Mouse (Mus musculus) spleen, adult 2 months (tissue): ENCODE results near the gene Gimap1. TPM values are rescaled to one million over a fixed set of nuclear protein-coding genes. Genes with fewer than 3 reads are reported as not detected.

ENCODE experiments used
- DNase-seq, 2 experiments: peaks; one replicate each; pipeline versions ENCODE4 v3.0.0 to v3.0.0-alpha.2; 2012 to 2021; ENCODE audit warnings: low spot score in 2 of 2, low read depth in 1 of 2
- H3K27ac ChIP-seq: fragments of 200-500 bp; 2 replicates; pipeline ENCODE4 v1.5.1; 2012; ENCODE audit warnings: low read length, inconsistent platforms; ENCODE audit not compliant: insufficient read depth
- H3K27me3 ChIP-seq: fragments of 200-500 bp; 2 replicates; pipeline ENCODE4 v1.6.1; 2012; ENCODE audit warnings: mild to moderate bottlenecking, moderate library complexity, low read length, inconsistent platforms; ENCODE audit not compliant: control insufficient read depth, insufficient read depth
- H3K36me3 ChIP-seq: fragments of 200-500 bp; 2 replicates; pipeline ENCODE4 v1.6.1; 2012; ENCODE audit warnings: mild to moderate bottlenecking, low read length, inconsistent platforms; ENCODE audit not compliant: control insufficient read depth, insufficient read depth
- H3K4me1 ChIP-seq: fragments of 200-500 bp; 2 replicates; pipeline ENCODE4 v1.6.1; 2011; ENCODE audit warnings: inconsistent platforms; ENCODE audit not compliant: control insufficient read depth, insufficient read depth, insufficient read length
- H3K4me3 ChIP-seq: fragments of 200-500 bp; 2 replicates; pipeline ENCODE4 v1.5.1; 2011; ENCODE audit warnings: mild to moderate bottlenecking, inconsistent platforms; ENCODE audit not compliant: insufficient read depth, insufficient read length; ENCODE audit errors: extremely low read depth
- CTCF ChIP-seq: fragments of 200-500 bp; IDR thresholded peaks from 2 replicates; pipeline ENCODE4 v1.5.1; 2011; ENCODE audit warnings: mild to moderate bottlenecking, inconsistent platforms; ENCODE audit not compliant: insufficient read depth, insufficient read length, insufficient replicate concordance; ENCODE audit errors: extremely low read depth
- POLR2A ChIP-seq: fragments of 200-500 bp; IDR thresholded peaks from 2 replicates; pipeline ENCODE4 v1.6.1; 2011; ENCODE audit warnings: low read depth, low read length, inconsistent platforms
- WGBS: fragments of 180-500 bp; shearing (Covaris S2); methylation state at CpG from one replicate; pipeline ENCODE4 v1.1.7; 2018; 5-methylcytosine and 5-hydroxymethylcytosine counted together
- polyA plus RNA-seq: library from polyadenylated mRNA; depleted of rRNA; stranded (reverse); fragments of >200 nt; gene quantifications from 2 replicates; pipeline ENCODE4 v1.2.3, GENCODE M21; 2012; rRNA removed

The Gimap1 gene
- 94.4 and 103 TPM in 2 replicates for polyA plus RNA-seq

GRCm38 (mm10) chr6:48738961-48739779 is at the start of gene Gimap1:
Gene Gimap1 (plus strand): TSS chr6:48739054.
- Histone ChIP-seq H3K36me3 (peaks cover 22% of the 10 kb centered on the region), H3K4me3 (peak within 1 kb of the TSS; percentile 93), H3K27ac (peak within 1 kb of the TSS; percentile 100), H3K4me1 (peaks cover 37% of the 10 kb centered on the region), H3K27me3 (no peaks in the 10 kb centered on the region)
- DNase-seq = peak; percentile 62 to 82
- TF ChIP-seq CTCF (no peak), POLR2A (peak; percentile 95)
- WGBS = 2% methylated on average over 15 of the region's 15 CpGs

- Histone ChIP-seq H3K27me3 (no peaks in the 10 kb centered on the region), H3K27ac (peak overlapping the region; percentile 73), H3K4me1 (peaks cover 27% of the 10 kb centered on the region), H3K36me3 (peaks cover 22% of the 10 kb centered on the region), H3K4me3 (peak overlapping the region; percentile 6; the same call in 1 of the 2 replicates)
- WGBS = 19% methylated on average over 2 of the region's 2 CpGs
- TF ChIP-seq CTCF (no peak), POLR2A (no peak)
- peak in 1 of 2 experiments; percentile 55 for DNase-seq
Measured at GRCm38 (mm10) chr6:48689320-48689719, 49.5 kb upstream of the Gimap1 start.

GRCm38 (mm10) chr6:48692962-48693361 is 45.9 kb upstream of the Gimap1 start:
- TF ChIP-seq POLR2A (no peak; the same call in 1 of the 2 replicates), CTCF (no peak)
- Histone ChIP-seq H3K36me3 (peaks cover 18% of the 10 kb centered on the region), H3K27ac (peak overlapping the region; percentile 84), H3K27me3 (no peaks in the 10 kb centered on the region), H3K4me3 (no peak overlapping the region), H3K4me1 (peaks cover 19% of the 10 kb centered on the region)
- DNase-seq = peak; percentile 61 to 62
- WGBS = 25% methylated on average over 6 of the region's 6 CpGs

GRCm38 (mm10) chr6:48696830-48697554 is 41.9 kb upstream of the Gimap1 start:
- Histone ChIP-seq H3K4me1 (peaks cover 43% of the 10 kb centered on the region), H3K36me3 (peaks cover 9% of the 10 kb centered on the region), H3K4me3 (no peak overlapping the region), H3K27me3 (no peaks in the 10 kb centered on the region), H3K27ac (peak overlapping the region; percentile 81)
- 86% methylated on average over 4 of the region's 4 CpGs for WGBS
- TF ChIP-seq POLR2A (no peak), CTCF (no peak)
- DNase-seq = peak in 1 of 2 experiments; percentile 6

GRCm38 (mm10) chr6:48697555-48697930 is 41.3 kb upstream of the Gimap1 start:
- 53% methylated on average over 1 of the region's 1 CpGs for WGBS
- Histone ChIP-seq H3K4me1 (peaks cover 46% of the 10 kb centered on the region; the same call in 1 of the 2 replicates), H3K4me3 (no peak overlapping the region), H3K36me3 (peaks cover 12% of the 10 kb centered on the region), H3K27ac (peak overlapping the region; percentile 81), H3K27me3 (no peaks in the 10 kb centered on the region)
- DNase-seq = no peak
- TF ChIP-seq CTCF (no peak), POLR2A (no peak)

GRCm38 (mm10) chr6:48698066-48698856 is 40.6 kb upstream of the Gimap1 start:
- H3K36me3 ChIP-seq = peaks cover 19% of the 10 kb centered on the region
- TF ChIP-seq CTCF (no peak), POLR2A (no peak)
- peak overlapping the region; percentile 92 for H3K27ac ChIP-seq
- WGBS = 44% methylated on average over 7 of the region's 7 CpGs
- H3K27me3 ChIP-seq = no peaks in the 10 kb centered on the region
- H3K4me3 ChIP-seq = no peak overlapping the region
- peaks cover 52% of the 10 kb centered on the region; the same call in 1 of the 2 replicates for H3K4me1 ChIP-seq
- peak in 1 of 2 experiments; percentile 2 for DNase-seq
